Mouse (Mus musculus) brain, embryonic 14.5 days (tissue): Measurements from ENCODE around the gene Dusp7.

Experiments used
- CTCF ChIP-seq: fragments of 200-500 bp; IDR thresholded peaks from 2 replicates; pipeline ENCODE4 v1.5.1; 2012; ENCODE audit warnings: inconsistent platforms, mild to moderate bottlenecking, moderate library complexity, borderline replicate concordance; ENCODE audit not compliant: insufficient read depth, insufficient read length; ENCODE audit errors: extremely low read depth
- POLR2A ChIP-seq: fragments of 200-500 bp; IDR thresholded peaks from 2 replicates; pipeline ENCODE4 v1.6.1; 2012; ENCODE audit warnings: mild to moderate bottlenecking, inconsistent platforms, borderline replicate concordance; ENCODE audit not compliant: poor library complexity, insufficient read depth, insufficient read length, severe bottlenecking; ENCODE audit errors: extremely low read depth

DNA sequence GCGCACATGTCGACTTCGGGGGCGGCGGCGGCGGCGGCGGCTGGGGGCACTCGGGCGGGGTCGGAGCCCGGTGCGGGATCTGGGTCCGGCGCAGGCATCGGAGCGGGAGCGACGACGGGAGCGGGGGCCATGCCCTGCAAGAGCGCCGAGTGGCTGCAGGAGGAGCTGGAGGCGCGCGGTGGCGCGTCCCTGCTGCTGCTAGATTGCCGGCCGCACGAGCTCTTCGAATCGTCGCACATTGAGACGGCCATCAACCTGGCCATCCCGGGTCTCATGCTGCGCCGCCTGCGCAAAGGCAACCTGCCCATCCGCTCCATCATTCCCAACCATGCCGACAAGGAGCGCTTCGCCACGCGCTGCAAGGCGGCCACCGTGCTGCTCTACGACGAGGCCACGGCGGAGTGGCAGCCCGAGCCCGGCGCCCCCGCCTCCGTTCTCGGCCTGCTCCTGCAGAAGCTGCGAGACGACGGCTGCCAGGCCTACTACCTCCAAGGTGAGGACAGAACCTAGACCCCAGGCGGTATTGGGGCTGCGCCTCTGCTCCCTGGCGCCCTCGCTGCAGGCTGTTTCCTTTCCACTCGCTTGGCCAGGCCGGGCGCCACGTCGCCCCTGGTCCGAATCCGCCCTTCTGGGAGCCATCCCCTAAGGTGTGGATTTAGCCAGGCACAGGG is 534 bp downstream of the Dusp7 start:
- TF ChIP-seq CTCF: peak; percentile 27; the same call in 1 of the 2 replicates
- no peak for TF ChIP-seq POLR2A
